Mouse (Mus musculus): ENCODE measurements around the gene Tmem131.

DNA sequence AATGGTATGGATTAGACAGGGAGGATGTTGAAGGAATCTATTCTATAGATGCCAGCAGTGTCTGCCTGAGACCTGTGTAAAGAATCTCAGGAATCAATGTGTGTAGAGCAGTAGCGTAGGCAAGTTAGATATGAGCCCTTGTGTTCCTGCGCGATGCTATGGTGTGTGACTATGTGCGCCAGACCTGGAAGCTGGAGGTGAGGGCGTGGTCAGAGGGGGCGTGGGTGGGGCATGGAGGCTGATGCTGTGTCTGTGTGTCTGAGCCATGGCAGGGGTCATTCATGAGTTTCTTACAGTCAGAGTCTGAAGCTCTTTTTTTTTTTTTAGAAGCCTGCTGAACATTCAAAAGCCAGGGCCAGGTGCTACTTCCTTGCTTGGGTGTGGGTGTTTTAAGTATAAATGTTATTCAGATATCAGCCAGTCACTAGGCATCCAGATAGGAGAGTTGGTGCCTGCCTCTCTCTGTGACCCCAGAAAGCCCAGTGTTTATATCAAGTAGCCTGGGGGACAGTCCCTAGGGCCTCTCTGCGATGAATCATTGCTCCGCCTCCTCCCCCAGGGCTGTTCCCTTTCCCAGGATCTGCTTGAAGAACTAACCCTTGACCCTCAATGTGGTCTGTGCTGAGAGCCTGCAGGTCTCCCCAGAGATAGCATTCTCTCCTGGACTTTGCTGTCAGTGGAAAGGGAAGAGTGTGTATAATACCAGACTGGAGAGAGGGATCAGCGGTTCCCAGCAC lies 171.1 kb downstream of the Tmem131 start:
- TF ChIP-seq EP300 (IDR thresholded peaks at IDR 0.05; ENCODE audit: low read depth) (no peak), CTCF (IDR thresholded peaks at IDR 0.05; ENCODE audit: low read depth) (no peak)
